Mouse (Mus musculus): ENCODE measurements around the gene Ifi27.

- TF ChIP-seq CTCF (IDR thresholded peaks at IDR 0.05) (no peak), POLR2A (IDR thresholded peaks at IDR 0.05; ENCODE audit: insufficient read depth, low read depth, low read length) (no peak), EP300 (IDR thresholded peaks at IDR 0.05; ENCODE audit: insufficient read depth, low read depth, low read length) (no peak)
Observed at GRCm38 (mm10) chr12:103445060-103445459, 11.0 kb downstream of the Ifi27 start.

All from heart, adult 2 months (tissue).